Mouse (Mus musculus): Measurements from ENCODE around the gene Tnnc2. TPM values are rescaled to one million over a fixed set of nuclear protein-coding genes. Genes with fewer than 3 reads are reported as not detected.

The Tnnc2 gene
- under 1 TPM in 1 of 2 experiments, not detected in 1; 0.96 TPM for total RNA-seq (2021)

DNA sequence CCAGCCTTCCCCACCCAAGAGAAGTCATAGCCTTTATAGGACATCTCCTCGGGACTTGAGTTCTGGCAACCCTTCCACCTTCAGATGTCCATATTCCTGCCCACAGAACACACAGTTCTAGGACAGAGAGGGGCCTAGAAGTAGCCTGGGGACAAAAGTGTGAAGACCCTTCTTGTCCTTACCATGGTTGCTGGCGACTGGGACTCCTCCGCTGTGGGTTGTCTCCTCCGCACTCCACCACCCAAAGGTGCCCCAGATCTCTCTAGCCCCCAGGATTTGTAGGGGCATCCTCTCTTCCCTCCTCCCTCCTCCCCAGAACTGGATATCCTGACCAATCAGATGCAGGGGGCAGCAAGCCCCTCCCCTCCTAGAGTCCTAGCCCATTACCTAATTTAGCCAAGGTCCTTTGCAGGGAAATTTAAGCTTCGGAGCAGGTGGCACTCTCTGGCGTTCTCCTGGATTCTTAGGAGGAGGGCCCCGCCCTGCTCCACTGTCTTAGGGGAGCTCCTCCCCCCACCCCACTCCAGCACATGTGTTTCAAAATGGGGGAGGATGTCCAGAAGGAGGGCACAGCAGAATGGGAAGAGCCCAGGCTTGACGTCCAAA lies at the start of gene Tnnc2:
Gene Tnnc2 (minus strand): TSS at position 487 of the 606 bp plus-strand sequence.
- DNase-seq (ENCODE audit: low spot score in 2 of 2): no peak
- intact Hi-C loops (cut with DNase I): no loop called here

GRCm38 (mm10) chr2:164829090-164829489 lies 49.3 kb upstream of the Tnnc2 start:
- intact Hi-C loops (cut with DNase I): no loop called here
- DNase-seq (ENCODE audit: low spot score in 2 of 2): no peak

- intact Hi-C loops (cut with DNase I): no loop called here
Observed at GRCm38 (mm10) chr2:164828437-164828836, 48.7 kb upstream of the Tnnc2 start, which contains the start of gene Spata25. Gene Spata25 (minus strand): TSS chr2:164828537.

DNA sequence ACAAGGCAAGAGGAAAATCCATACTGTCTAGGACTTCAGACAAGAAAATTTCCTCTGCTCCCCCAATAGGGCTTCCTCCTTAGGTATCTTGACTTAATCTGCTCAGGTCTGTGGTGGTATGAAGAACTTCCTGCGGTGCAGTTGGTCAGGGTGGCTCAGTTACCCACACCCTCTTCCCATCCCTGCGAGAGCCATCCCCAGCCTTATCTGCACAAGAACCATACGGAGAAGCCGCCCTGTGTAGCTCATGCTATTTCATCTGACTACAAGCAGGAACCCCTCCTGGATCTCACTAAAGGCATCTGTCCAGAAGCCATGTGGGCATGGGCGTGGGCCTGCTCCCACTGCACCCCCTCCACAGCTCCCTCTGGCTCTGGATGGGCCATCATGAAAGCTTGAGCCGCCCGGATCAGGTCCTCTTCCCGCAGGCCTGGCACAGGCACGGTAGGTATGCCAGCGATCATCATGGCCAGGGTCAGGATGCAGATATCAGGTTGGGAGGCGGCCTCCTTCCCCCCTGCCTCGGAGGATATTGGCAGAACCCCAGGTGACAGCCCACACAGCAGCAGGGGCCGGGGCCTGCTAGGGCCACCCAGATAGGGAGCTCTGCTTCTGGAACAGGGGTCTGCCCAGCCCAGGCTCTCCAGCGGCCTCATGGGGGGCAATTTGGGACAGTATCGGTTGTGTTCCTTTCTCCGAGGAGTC lies 47.5 kb upstream of the Tnnc2 start:
- intact Hi-C loops (cut with DNase I): no loop called here
- DNase-seq (ENCODE audit: low spot score in 2 of 2): no peak

More at GRCm38 (mm10) chr2:164828437-164828836, 48.7 kb upstream of the Tnnc2 start, which contains the start of gene Spata25:
- DNase-seq (ENCODE audit: low spot score in 2 of 2): no peak

DNA sequence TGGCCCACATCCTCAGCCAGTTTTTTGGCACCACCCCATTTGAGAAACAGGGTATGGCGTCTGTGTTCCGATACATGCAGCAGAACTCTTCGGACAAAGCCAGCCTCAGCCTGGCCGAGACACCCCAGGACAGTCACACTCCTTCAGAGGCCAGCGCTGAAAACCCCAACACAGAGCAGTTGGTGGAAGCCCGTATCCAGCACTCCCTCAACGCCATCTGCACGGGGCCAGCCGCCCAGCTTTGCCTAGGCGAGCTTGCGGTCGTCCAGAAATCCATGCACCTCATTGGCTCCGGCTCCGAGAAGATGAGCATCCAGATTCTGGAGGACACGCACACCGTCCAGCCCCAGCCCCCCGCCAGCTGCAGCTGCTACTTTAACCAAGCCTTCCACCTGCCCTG lies 45.8 kb upstream of the Tnnc2 start:
- intact Hi-C loops (cut with DNase I): no loop called here
- no peak for DNase-seq (ENCODE audit: low spot score in 2 of 2)

DNA sequence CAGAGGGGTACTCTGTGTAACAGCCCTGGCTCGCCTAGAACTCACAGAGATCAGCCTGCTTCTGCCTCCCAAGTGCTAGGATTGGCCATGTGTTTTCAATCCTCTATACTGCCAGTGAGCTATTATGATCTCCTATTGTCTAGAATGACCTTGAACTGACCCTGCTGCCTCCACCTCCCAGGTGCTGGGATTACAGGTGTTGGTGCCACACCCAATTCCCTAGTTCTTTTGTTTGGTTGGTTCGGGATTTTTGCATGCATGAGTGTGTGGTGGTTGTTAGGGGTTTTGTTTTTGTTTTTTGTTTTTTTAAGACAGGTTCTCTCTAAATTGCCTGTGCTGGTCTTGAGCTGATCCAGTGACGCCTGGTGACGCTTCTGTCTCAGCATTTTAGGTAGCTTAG lies 44.2 kb upstream of the Tnnc2 start:
- intact Hi-C loops (cut with DNase I): loop anchor here (2.0 kb wide), 1 partner anchor 19 kb away; the partner anchor contains the start of genes Acot8 and Zswim3
- no peak for DNase-seq (ENCODE audit: low spot score in 2 of 2)

- DNase-seq (ENCODE audit: low spot score in 2 of 2): no peak
- intact Hi-C loops (cut with DNase I): loop anchor here (2.0 kb wide), 1 partner anchor 18 kb away; the partner anchor contains the start of genes Acot8 and Zswim3
Observed at GRCm38 (mm10) chr2:164823181-164823585, 43.4 kb upstream of the Tnnc2 start.

DNA sequence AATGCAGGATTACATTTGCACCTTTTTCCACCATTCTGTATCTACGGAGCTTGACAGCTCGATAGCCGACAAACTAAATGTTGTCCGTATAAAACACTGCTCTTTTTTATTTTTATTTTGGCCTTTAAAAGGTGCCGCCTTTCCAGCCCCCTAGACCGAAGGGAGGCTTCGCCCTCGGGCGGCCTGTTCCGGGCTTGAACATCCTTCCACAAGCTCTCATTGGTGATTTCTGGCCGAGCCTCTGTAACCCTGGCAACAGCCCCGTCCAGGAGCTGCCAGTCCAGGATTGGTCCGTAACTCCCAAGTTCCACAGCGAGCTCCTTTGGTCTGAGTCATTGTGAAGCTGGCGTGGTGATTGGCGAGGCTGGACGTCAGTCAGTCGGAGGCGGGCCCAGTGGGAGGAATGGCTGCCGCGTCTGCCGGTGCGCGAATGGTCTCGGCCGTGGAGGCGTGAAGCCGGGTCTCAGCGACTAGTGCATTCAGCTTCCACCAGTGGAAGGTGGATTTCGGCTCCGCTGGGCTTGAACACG lies 42.9 kb upstream of the Tnnc2 start, which contains the start of gene Zswim1:
Gene Zswim1 (plus strand): TSS at position 51 of the 530 bp plus-strand sequence.
- intact Hi-C loops (cut with DNase I): loop anchor here (2.0 kb wide), 1 partner anchor 18 kb away; the partner anchor contains the start of genes Acot8 and Zswim3
- peak; percentile 100 for DNase-seq (ENCODE audit: low spot score in 2 of 2)

DNA sequence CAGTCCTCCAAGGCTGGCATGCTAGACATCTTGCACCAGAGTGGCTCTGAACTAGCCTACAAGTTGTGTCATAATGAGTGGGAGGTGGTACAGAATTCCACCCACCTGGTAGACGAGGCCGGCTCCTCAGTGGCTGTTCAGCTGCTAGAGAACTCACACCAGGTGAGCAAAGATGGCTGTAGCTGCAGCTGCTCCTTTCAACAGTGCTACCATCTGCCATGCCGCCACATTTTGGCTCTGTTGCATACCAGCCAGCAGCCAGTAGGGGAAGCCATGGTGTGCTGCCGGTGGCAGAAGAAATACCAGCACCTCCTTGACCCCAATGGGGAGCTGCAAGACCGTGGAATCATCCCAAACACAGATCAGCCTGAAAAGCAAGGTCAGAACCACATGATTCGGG lies 41.3 kb upstream of the Tnnc2 start:
- DNase-seq (ENCODE audit: low spot score in 2 of 2): peak in 1 of 2 experiments; percentile 24
- intact Hi-C loops (cut with DNase I): no loop called here

- DNase-seq (ENCODE audit: low spot score in 2 of 2): no peak
Observed at GRCm38 (mm10) chr2:164817703-164818102, 37.9 kb upstream of the Tnnc2 start.

DNA sequence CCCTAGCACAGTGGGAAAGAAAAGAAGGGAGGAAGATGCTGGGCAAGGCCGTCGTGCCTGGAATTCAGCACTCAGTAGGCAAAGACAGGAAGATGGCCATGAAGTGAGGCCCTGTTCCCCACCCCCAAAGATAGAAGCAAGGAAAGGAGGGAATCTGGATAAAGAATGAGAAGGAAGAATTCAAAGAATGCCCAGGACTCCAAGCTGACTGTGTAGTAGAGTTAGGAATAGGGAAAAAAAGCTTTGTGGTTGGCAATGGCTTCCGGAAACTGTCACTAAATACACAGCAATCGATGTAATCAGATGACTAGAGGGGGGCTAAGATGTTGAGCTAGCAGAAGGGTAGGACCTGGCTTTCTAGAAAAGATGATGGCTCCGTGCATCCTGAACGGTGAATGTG lies 37.4 kb upstream of the Tnnc2 start:
- intact Hi-C loops (cut with DNase I): no loop called here

More at GRCm38 (mm10) chr2:164817703-164818102, 37.9 kb upstream of the Tnnc2 start:
- intact Hi-C loops (cut with DNase I): no loop called here

DNA sequence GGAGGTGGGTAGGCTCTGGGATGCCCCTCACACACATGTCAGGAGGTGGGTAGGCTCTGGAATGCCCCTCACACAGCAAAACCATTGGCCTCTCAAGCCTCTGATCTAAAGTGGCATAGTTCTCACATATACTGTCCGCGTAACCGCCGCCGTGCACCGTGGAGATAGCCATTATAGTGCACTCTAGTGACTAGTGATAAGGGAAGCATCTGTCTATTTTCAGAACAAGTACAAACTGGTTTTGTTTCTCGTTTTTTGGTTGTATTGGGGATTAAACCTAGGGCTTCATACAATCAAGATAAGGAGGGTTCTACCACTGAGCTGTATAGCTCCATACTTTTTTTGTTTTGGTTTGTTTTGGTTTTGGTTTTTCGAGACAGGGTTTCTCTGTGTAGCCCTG lies 36.1 kb upstream of the Tnnc2 start:
- no peak for DNase-seq (ENCODE audit: low spot score in 2 of 2)
- intact Hi-C loops (cut with DNase I): no loop called here

More for the DNA sequence above, 37.4 kb upstream of the Tnnc2 start:
- DNase-seq (ENCODE audit: low spot score in 2 of 2): no peak

DNA sequence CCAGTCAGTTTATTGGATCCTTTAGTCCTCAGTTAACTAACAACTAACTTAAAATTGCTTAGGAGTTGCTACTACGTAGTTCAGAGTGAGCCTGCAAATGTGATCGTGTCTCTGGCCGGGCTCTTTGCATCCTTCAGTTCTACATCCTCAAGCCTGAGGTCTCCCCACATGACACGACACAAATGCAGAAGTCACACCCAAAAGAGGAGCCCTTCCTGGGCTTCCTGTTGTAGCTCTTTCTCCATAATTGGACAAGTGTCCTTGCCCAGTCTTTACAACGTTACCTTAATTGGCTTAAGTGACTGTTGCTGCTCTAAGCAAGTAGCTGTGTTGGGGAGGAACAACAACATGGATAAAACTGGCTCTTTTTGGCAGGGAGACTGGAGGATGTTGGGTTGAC lies 35.6 kb upstream of the Tnnc2 start:
- DNase-seq (ENCODE audit: low spot score in 2 of 2): no peak
- intact Hi-C loops (cut with DNase I): no loop called here

DNA sequence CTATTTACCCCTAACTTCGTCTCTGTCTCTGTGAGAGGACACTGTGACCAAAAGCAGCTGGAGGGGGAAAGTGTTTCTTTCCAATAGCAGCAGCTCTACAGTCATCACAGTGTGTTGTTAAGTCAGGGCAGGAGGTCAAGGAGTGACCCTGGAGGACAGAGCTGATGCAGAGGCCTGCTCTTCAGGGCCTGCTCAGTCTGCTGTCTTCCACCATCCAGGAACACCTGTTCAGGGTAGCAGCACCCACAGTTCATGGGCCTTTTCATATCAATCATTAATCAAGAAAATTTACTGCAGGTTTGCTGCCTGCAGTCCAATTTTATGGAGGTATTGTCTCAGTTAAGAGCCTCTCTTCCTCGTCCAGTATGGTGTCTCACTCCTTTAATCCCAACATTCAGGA lies 33.8 kb upstream of the Tnnc2 start:
- DNase-seq (ENCODE audit: low spot score in 2 of 2): no peak
- intact Hi-C loops (cut with DNase I): no loop called here

GRCm38 (mm10) chr2:164806614-164807013 lies 26.8 kb upstream of the Tnnc2 start:
- intact Hi-C loops (cut with DNase I): no loop called here
- DNase-seq (ENCODE audit: low spot score in 2 of 2): no peak

DNA sequence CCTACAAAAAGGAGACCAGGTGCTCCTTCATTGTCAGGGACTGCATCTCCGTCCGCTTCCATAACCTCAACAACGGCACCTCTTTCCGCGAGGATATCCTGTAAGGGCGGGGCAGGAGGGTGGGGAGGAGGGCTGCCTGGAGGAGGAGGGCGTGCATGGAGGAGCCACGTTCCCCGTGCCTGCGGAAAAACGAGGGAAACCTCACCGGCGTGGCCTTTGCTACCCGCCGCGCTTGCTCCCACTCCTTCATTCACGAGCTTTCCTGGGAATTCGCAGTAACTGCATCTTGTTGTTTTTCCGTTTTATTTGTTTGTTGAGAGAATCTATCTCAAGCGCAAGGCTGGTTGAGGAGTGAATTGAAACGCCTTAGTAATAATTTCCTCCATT lies 25.6 kb upstream of the Tnnc2 start:
- no peak for DNase-seq (ENCODE audit: low spot score in 2 of 2)
- intact Hi-C loops (cut with DNase I): loop anchor here (2.0 kb wide), 1 partner anchor 17 kb away; the partner anchor contains the start of gene Zswim1

- peak; percentile 96 to 99 for DNase-seq (ENCODE audit: low spot score in 2 of 2)
- intact Hi-C loops (cut with DNase I): loop anchor here (2.0 kb wide), 1 partner anchor 18 kb away; the partner anchor contains the start of gene Zswim1
Observed at GRCm38 (mm10) chr2:164804533-164805331, 25.0 kb upstream of the Tnnc2 start, which contains the start of the genes Acot8 and Zswim3. Gene Acot8 (minus strand): TSS chr2:164804882. Gene Zswim3 (plus strand): TSS chr2:164805098.

- no peak for DNase-seq (ENCODE audit: low spot score in 2 of 2)
- intact Hi-C loops (cut with DNase I): loop anchor here (2.0 kb wide), 1 partner anchor 19 kb away; the partner anchor contains the start of gene Zswim1
Observed at GRCm38 (mm10) chr2:164803921-164804313, 24.1 kb upstream of the Tnnc2 start.

GRCm38 (mm10) chr2:164803201-164803920 lies 23.6 kb upstream of the Tnnc2 start:
- intact Hi-C loops (cut with DNase I): no loop called here
- DNase-seq (ENCODE audit: low spot score in 2 of 2): no peak
